ENCODE assay signal across 9 mouse cellular contexts in genomic region chr4:128858878-128859277, GRCm38 (mm10). TPM values are rescaled to one million over a fixed set of nuclear protein-coding genes. Genes with fewer than 3 reads are reported as not detected.
A peak's percentile ranks its signal among the peaks of the same experiment; 100 is the strongest.
DNase-seq lines count a peak whose midpoint lies in the region; ATAC-seq and TF ChIP-seq lines count a peak whose summit lies in the region.
"Had no signal": no experiment of that assay in that cellular context is flagged by ENCODE, and none has a peak within 500 bp of the region (broad histone marks: within the 10 kb centered on the region; RNA-seq: fewer than 3 reads in every experiment).

No protein-coding gene starts in this region.

- H3K4me1 ChIP-seq in hindbrain, postnatal 0 days (ENCODE audit: insufficient read depth, low read length), result no peaks in the 10 kb centered on the region
- H3K4me1 ChIP-seq in hindbrain, embryonic 13.5 days (replicated peaks), result 0 out of 2 replicates have a peak, but pooled peaks cover 7% of the 10 kb centered on the region
- H3K4me1 ChIP-seq in thymus, adult 2 months (replicated peaks; ENCODE audit: control insufficient read depth, insufficient read depth, low read length), result no peaks in the 10 kb centered on the region
- H3K4me1 ChIP-seq in embryonic facial prominence, embryonic 10.5 days, result peaks cover 18% of the 10 kb centered on the region

- H3K4me3 ChIP-seq in hindbrain, postnatal 0 days (ENCODE audit: low read length), result no peak overlapping the region
- no peak overlapping the region for H3K4me3 ChIP-seq in hindbrain, embryonic 13.5 days
- no peak overlapping the region for H3K4me3 ChIP-seq in thymus, adult 2 months (ENCODE audit: control insufficient read depth, insufficient read depth, low read length)
- H3K4me3 ChIP-seq in embryonic facial prominence, embryonic 10.5 days, result no peak overlapping the region

- H3K27me3 ChIP-seq in hindbrain, postnatal 0 days (ENCODE audit: insufficient read depth, low read length), result no peaks in the 10 kb centered on the region
- H3K27me3 ChIP-seq in hindbrain, embryonic 13.5 days, result no peaks in the 10 kb centered on the region
- no peaks in the 10 kb centered on the region for H3K27me3 ChIP-seq in thymus, adult 2 months (ENCODE audit: control insufficient read depth, insufficient read depth, low read length)
- H3K27me3 ChIP-seq in embryonic facial prominence, embryonic 10.5 days (replicated peaks; ENCODE audit: low read depth, poor library complexity, severe bottlenecking), result no peaks in the 10 kb centered on the region

- H3K9ac ChIP-seq in hindbrain, postnatal 0 days (replicated peaks; ENCODE audit: low read length), result no peak overlapping the region
- H3K9ac ChIP-seq in hindbrain, embryonic 13.5 days, result no peak overlapping the region
- H3K9ac ChIP-seq: hindbrain, embryonic 14.5 days had no signal

- no peaks in the 10 kb centered on the region for H3K9me3 ChIP-seq in hindbrain, postnatal 0 days (ENCODE audit: low read length)
- H3K9me3 ChIP-seq in hindbrain, embryonic 13.5 days, result no peaks in the 10 kb centered on the region
- peaks cover 5% of the 10 kb centered on the region; the same call in 1 of the 2 replicates for H3K9me3 ChIP-seq in embryonic facial prominence, embryonic 10.5 days

- no peak overlapping the region for H3K27ac ChIP-seq in hindbrain, postnatal 0 days
- H3K27ac ChIP-seq in hindbrain, embryonic 13.5 days, result no peak overlapping the region
- no peak overlapping the region for H3K27ac ChIP-seq in thymus, adult 2 months (ENCODE audit: control insufficient read depth, insufficient read depth, low read length)
- H3K27ac ChIP-seq in embryonic facial prominence, embryonic 10.5 days (replicated peaks), result no peak overlapping the region
- H3K27ac ChIP-seq: hindbrain, embryonic 14.5 days had no signal

- no peaks in the 10 kb centered on the region for H3K36me3 ChIP-seq in hindbrain, postnatal 0 days (ENCODE audit: insufficient read depth, low read length)
- H3K36me3 ChIP-seq in hindbrain, embryonic 13.5 days, result no peaks in the 10 kb centered on the region
- H3K36me3 ChIP-seq in thymus, adult 2 months (ENCODE audit: control insufficient read depth, insufficient read depth, low read length), result no peaks in the 10 kb centered on the region
- no peaks in the 10 kb centered on the region for H3K36me3 ChIP-seq in embryonic facial prominence, embryonic 10.5 days (replicated peaks)

- peak; percentile 55 for TF ChIP-seq CTCF in hindbrain, postnatal 0 days (IDR thresholded peaks at IDR 0.05; ENCODE audit: low read depth)
- TF ChIP-seq CTCF in thymus, adult 2 months (IDR thresholded peaks at IDR 0.05; ENCODE audit: borderline replicate concordance, control insufficient read depth, extremely low read depth, insufficient read depth, low read length, poor library complexity), result 0 out of 2 replicates have a peak, but pooled peaks have one; percentile 24

- WGBS in hindbrain, postnatal 0 days, result 67% methylated on average over 4 of the region's 4 CpGs
- 67% methylated on average over 4 of the region's 4 CpGs for WGBS in hindbrain, embryonic 13.5 days
- WGBS in thymus, adult 2 months, result 66% methylated on average over 4 of the region's 4 CpGs
- 73% methylated on average over 4 of the region's 4 CpGs for WGBS in embryonic facial prominence, embryonic 10.5 days

- TF ChIP-seq POLR2A in thymus, adult 2 months (IDR thresholded peaks at IDR 0.05; ENCODE audit: control insufficient read depth, extremely low read depth, insufficient read depth, low read length, poor library complexity), result no peak

- ATAC-seq in hindbrain, postnatal 0 days, result no peak
- ATAC-seq in hindbrain, embryonic 13.5 days (ENCODE audit: low FRiP score), result no peak

- DNase-seq in hindbrain, postnatal 0 days (ENCODE audit: low spot score), result no peak
- DNase-seq in thymus, adult 2 months, result no peak
- DNase-seq in thymus, postnatal 14 days, result no peak
- DNase-seq in R1 (ENCODE audit: low read depth, low spot score), result peak; percentile 44
- peak; percentile 66 for DNase-seq in testis, postnatal 10 days (ENCODE audit: low spot score)
- DNase-seq in adrenal gland, adult 8-10 months, result no peak
- DNase-seq in embryonic facial prominence, embryonic 10.5 days (ENCODE audit: low spot score), result no peak

- H3K4me2 ChIP-seq in hindbrain, postnatal 0 days (ENCODE audit: low read depth, low read length), result no peak overlapping the region
- no peak overlapping the region for H3K4me2 ChIP-seq in hindbrain, embryonic 13.5 days
- H3K4me2 ChIP-seq: hindbrain, embryonic 14.5 days had no signal

RNA-seq across cellular contexts. Expression of gene Trim62, which starts 24.5 kb away (rescaled TPM):
- total RNA-seq in hindbrain, postnatal 0 days (2014; rRNA removed), result 30.8 and 33.4 TPM in 2 replicates
- 23.4 and 27.9 TPM in 2 replicates for polyA plus RNA-seq in hindbrain, postnatal 0 days (2015; fragmentation: Nextera tagmentation; extraction: Ambion mirVana)
- polyA plus RNA-seq in hindbrain, embryonic 13.5 days (2015; fragmentation: Nextera tagmentation; extraction: Ambion mirVana), result 19.2 and 20.0 TPM in 2 replicates
- 7.3 and 10.0 TPM in 2 replicates for polyA plus RNA-seq in thymus, adult 2 months (2012; rRNA removed)
- total RNA-seq in adrenal gland, adult 8-10 months (2022), result 10 to 100 TPM in 3 of 4 experiments, 1 to 10 TPM in 1; 9.0 to 14.6 (median 11.1) TPM
- 10.6 and 11.9 TPM in 2 replicates for polyA plus RNA-seq in embryonic facial prominence, embryonic 10.5 days (2016; fragmentation: Nextera tagmentation; extraction: Ambion mirVana)

RNA-seq across cellular contexts. Expression of gene Zfp362, which starts 53.0 kb away (rescaled TPM):
- total RNA-seq in hindbrain, postnatal 0 days (2014; rRNA removed), result 25.6 and 35.7 TPM in 2 replicates
- polyA plus RNA-seq in hindbrain, postnatal 0 days (2015; fragmentation: Nextera tagmentation; extraction: Ambion mirVana), result 23.3 and 24.9 TPM in 2 replicates
- 36.9 and 39.0 TPM in 2 replicates for polyA plus RNA-seq in hindbrain, embryonic 13.5 days (2015; fragmentation: Nextera tagmentation; extraction: Ambion mirVana)
- polyA plus RNA-seq in thymus, adult 2 months (2012; rRNA removed), result 105 and 145 TPM in 2 replicates
- 10 to 100 TPM; 22.1 to 36.6 (median 27.9) TPM for total RNA-seq in adrenal gland, adult 8-10 months (2022)
- 38.7 and 39.0 TPM in 2 replicates for polyA plus RNA-seq in embryonic facial prominence, embryonic 10.5 days (2016; fragmentation: Nextera tagmentation; extraction: Ambion mirVana)

Comparison
In these comparisons a context has a peak if more than half of its experiments do, and no peak if none do; other contexts are left out.
1. DNase-seq: peak in R1 (single experiment) and testis, postnatal 10 days (single experiment); none in hindbrain, postnatal 0 days (single experiment), thymus, adult 2 months (single experiment), thymus, postnatal 14 days (single experiment), adrenal gland, adult 8-10 months (single experiment) and embryonic facial prominence, embryonic 10.5 days (single experiment).